Mouse (Mus musculus) kidney, postnatal 36 days (tissue): ENCODE data around the gene Fgf5.

Experiments
- DNase-seq, 2 experiments: peaks; one replicate each; pipeline ENCODE4 v3.0.0; 2021 to 2022; ENCODE audit warnings: mixed read lengths in 2 of 2

Fgf5 gene

GRCm38 (mm10) chr5:98253838-98254821 lies at the start of gene Fgf5:
TSS of gene Fgf5 (plus strand) at chr5:98254184.
- DNase-seq, result peak; percentile 0 to 27

- DNase-seq, result no peak
Measured at GRCm38 (mm10) chr5:98212501-98212900, 41.5 kb upstream of the Fgf5 start.

GRCm38 (mm10) chr5:98221956-98222355 lies 32.0 kb upstream of the Fgf5 start:
- no peak for DNase-seq

- no peak for DNase-seq
Measured at GRCm38 (mm10) chr5:98226710-98227109, 27.3 kb upstream of the Fgf5 start.

GRCm38 (mm10) chr5:98229456-98229855 lies 24.5 kb upstream of the Fgf5 start:
- no peak for DNase-seq

GRCm38 (mm10) chr5:98238466-98238865 lies 15.5 kb upstream of the Fgf5 start:
- DNase-seq, result no peak

- no peak for DNase-seq
Measured at GRCm38 (mm10) chr5:98241322-98241829, 12.6 kb upstream of the Fgf5 start.

- DNase-seq, result no peak
Measured at GRCm38 (mm10) chr5:98245303-98245702, 8.7 kb upstream of the Fgf5 start.

GRCm38 (mm10) chr5:98245976-98246375 lies 8.0 kb upstream of the Fgf5 start:
- no peak for DNase-seq

- no peak for DNase-seq
Measured at GRCm38 (mm10) chr5:98246826-98247225, 7.2 kb upstream of the Fgf5 start.

GRCm38 (mm10) chr5:98247516-98247915 lies 6.5 kb upstream of the Fgf5 start:
- DNase-seq, result no peak

GRCm38 (mm10) chr5:98253147-98253546 lies 837 bp upstream of the Fgf5 start:
- DNase-seq, result peak; percentile 2 to 5

- no peak for DNase-seq
Measured at GRCm38 (mm10) chr5:98255176-98255575, 1.2 kb downstream of the Fgf5 start.

- DNase-seq, result no peak
Measured at GRCm38 (mm10) chr5:98255760-98256490, 1.9 kb downstream of the Fgf5 start.

GRCm38 (mm10) chr5:98275318-98275818 lies 21.4 kb downstream of the Fgf5 start:
- no peak for DNase-seq

- DNase-seq, result no peak
Measured at GRCm38 (mm10) chr5:98281993-98282392, 28.0 kb downstream of the Fgf5 start.

- DNase-seq, result no peak
Measured at GRCm38 (mm10) chr5:98283696-98284478, 29.9 kb downstream of the Fgf5 start.

- no peak for DNase-seq
Measured at GRCm38 (mm10) chr5:98290642-98291041, 36.7 kb downstream of the Fgf5 start.

GRCm38 (mm10) chr5:98292388-98293048 lies 38.5 kb downstream of the Fgf5 start:
- DNase-seq, result no peak

GRCm38 (mm10) chr5:98293049-98293715 lies 39.2 kb downstream of the Fgf5 start:
- DNase-seq, result no peak

- no peak for DNase-seq
Measured at GRCm38 (mm10) chr5:98300079-98300478, 46.1 kb downstream of the Fgf5 start.
